Mouse (Mus musculus): ENCODE data around the gene Hagh. TPM values are rescaled to one million over a fixed set of nuclear protein-coding genes. Genes with fewer than 3 reads are reported as not detected.

Hagh gene
- polyA plus RNA-seq, 2 experiments from 2014 or later: 27.0 to 31.8 TPM

- ATAC-seq: no peak
These were observed 62.9 kb downstream of the Hagh start for GRCm38 (mm10) chr17:24902671-24903474.

- ATAC-seq: no peak
These were observed 63.8 kb downstream of the Hagh start for GRCm38 (mm10) chr17:24903767-24904166.

- no peak for ATAC-seq
These were observed 67.6 kb downstream of the Hagh start for GRCm38 (mm10) chr17:24907591-24907990.

- no peak for ATAC-seq
These were observed 74.0 kb downstream of the Hagh start for GRCm38 (mm10) chr17:24913984-24914383.

Other genes starting within 250 kb of the Hagh start
- 10 to 100 TPM; 20.5 to 28.2 TPM for gene Tsc2, start 207.5 kb upstream of the Hagh start, polyA plus RNA-seq (2017; shearing (Covaris generic))
- 1 to 10 TPM; 3.1 to 6.0 TPM for gene Nthl1, start 207.5 kb upstream of the Hagh start, polyA plus RNA-seq (2017; shearing (Covaris generic))
- gene Slc9a3r2, start 189.8 kb upstream of the Hagh start, polyA plus RNA-seq (2017; shearing (Covaris generic)): not detected
- not detected for gene Npw, start 181.7 kb upstream of the Hagh start, polyA plus RNA-seq (2017; shearing (Covaris generic))
- 1 to 10 TPM; 3.7 to 5.4 TPM for gene Zfp598, start 170.5 kb upstream of the Hagh start, polyA plus RNA-seq (2017; shearing (Covaris generic))
- gene Syngr3, start 150.2 kb upstream of the Hagh start, polyA plus RNA-seq (2017; shearing (Covaris generic)): 1 to 10 TPM; 1.1 TPM
- gene Gfer, start 144.0 kb upstream of the Hagh start, polyA plus RNA-seq (2017; shearing (Covaris generic)): 10 to 100 TPM; 13.5 to 21.7 TPM
- gene Noxo1, start 143.9 kb upstream of the Hagh start, polyA plus RNA-seq (2017; shearing (Covaris generic)): 1 to 10 TPM; 1.2 to 1.4 TPM
- 10 to 100 TPM; 38.1 to 71.3 TPM for gene Tbl3, start 132.5 kb upstream of the Hagh start, polyA plus RNA-seq (2017; shearing (Covaris generic))
- not detected for gene Rnf151, start 122.1 kb upstream of the Hagh start, polyA plus RNA-seq (2017; shearing (Covaris generic))
- gene Rps2, start 122.0 kb upstream of the Hagh start, polyA plus RNA-seq (2017; shearing (Covaris generic)): 100 to 1,000 TPM; 608 to 780 TPM
- 100 to 1,000 TPM; 227 to 245 TPM for gene Ndufb10, start 115.7 kb upstream of the Hagh start, polyA plus RNA-seq (2017; shearing (Covaris generic))
- not detected for gene Rpl3l, start 112.3 kb upstream of the Hagh start, polyA plus RNA-seq (2017; shearing (Covaris generic))
- 10 to 100 TPM; 29.3 to 30.1 TPM for gene Msrb1, start 103.5 kb upstream of the Hagh start, polyA plus RNA-seq (2017; shearing (Covaris generic))
- not detected for gene Hs3st6, start 87.2 kb upstream of the Hagh start, polyA plus RNA-seq (2017; shearing (Covaris generic))
- gene Meiob, start 35.9 kb upstream of the Hagh start, polyA plus RNA-seq (2017; shearing (Covaris generic)): under 1 TPM in 1 of 2 experiments, not detected in 1; 0.24 TPM
- 1 to 10 TPM; 2.7 to 2.8 TPM for gene Fahd1, start 10.2 kb downstream of the Hagh start, polyA plus RNA-seq (2017; shearing (Covaris generic))
- gene Igfals, start 25.9 kb downstream of the Hagh start, polyA plus RNA-seq (2017; shearing (Covaris generic)): not detected
- 100 to 1,000 TPM in 1 of 2 experiments, 10 to 100 TPM in 1; 76.6 to 104 TPM for gene Nubp2, start 46.2 kb downstream of the Hagh start, polyA plus RNA-seq (2017; shearing (Covaris generic))
- 10 to 100 TPM; 53.0 to 59.5 TPM for gene Spsb3, start 46.5 kb downstream of the Hagh start, polyA plus RNA-seq (2017; shearing (Covaris generic))
- 10 to 100 TPM; 19.9 to 41.4 TPM for gene Eme2, start 54.9 kb downstream of the Hagh start, polyA plus RNA-seq (2017; shearing (Covaris generic))
- gene Mrps34, start 55.0 kb downstream of the Hagh start, polyA plus RNA-seq (2017; shearing (Covaris generic)): 10 to 100 TPM; 74.5 to 78.5 TPM
- gene Nme3, start 56.4 kb downstream of the Hagh start, polyA plus RNA-seq (2017; shearing (Covaris generic)): 10 to 100 TPM; 40.7 to 52.5 TPM
- 10 to 100 TPM; 31.7 to 41.9 TPM for gene Mapk8ip3, start 96.8 kb downstream of the Hagh start, polyA plus RNA-seq (2017; shearing (Covaris generic))
- gene Jpt2, start 120.5 kb downstream of the Hagh start, polyA plus RNA-seq (2017; shearing (Covaris generic)): 10 to 100 TPM; 28.2 to 39.5 TPM
- gene Cramp1l, start 175.6 kb downstream of the Hagh start, polyA plus RNA-seq (2017; shearing (Covaris generic)): 1 to 10 TPM; 6.1 to 7.4 TPM
- gene Ift140, start 175.9 kb downstream of the Hagh start, polyA plus RNA-seq (2017; shearing (Covaris generic)): 10 to 100 TPM; 12.3 to 25.1 TPM
- under 1 TPM; 0.56 to 0.79 TPM for gene Tmem204, start 243.4 kb downstream of the Hagh start, polyA plus RNA-seq (2017; shearing (Covaris generic))

Data from CD4-positive, CD25-positive, alpha-beta regulatory T cell, adult 4 months (primary cell).